Mouse (Mus musculus): ENCODE measurements around the gene Park7.

Gene Park7

GRCm38 (mm10) chr4:150872681-150873080 is 41.6 kb downstream of the Park7 start:
- no peak for DNase-seq (ENCODE audit: low spot score)

- DNase-seq (ENCODE audit: low spot score) = no peak
Observed at GRCm38 (mm10) chr4:150872139-150872651, 42.0 kb downstream of the Park7 start.

- DNase-seq (ENCODE audit: low spot score) = no peak
Observed at GRCm38 (mm10) chr4:150871392-150872138, 42.7 kb downstream of the Park7 start.

- no peak for DNase-seq (ENCODE audit: low spot score)
Observed at GRCm38 (mm10) chr4:150870963-150871391, 43.3 kb downstream of the Park7 start.

DNA sequence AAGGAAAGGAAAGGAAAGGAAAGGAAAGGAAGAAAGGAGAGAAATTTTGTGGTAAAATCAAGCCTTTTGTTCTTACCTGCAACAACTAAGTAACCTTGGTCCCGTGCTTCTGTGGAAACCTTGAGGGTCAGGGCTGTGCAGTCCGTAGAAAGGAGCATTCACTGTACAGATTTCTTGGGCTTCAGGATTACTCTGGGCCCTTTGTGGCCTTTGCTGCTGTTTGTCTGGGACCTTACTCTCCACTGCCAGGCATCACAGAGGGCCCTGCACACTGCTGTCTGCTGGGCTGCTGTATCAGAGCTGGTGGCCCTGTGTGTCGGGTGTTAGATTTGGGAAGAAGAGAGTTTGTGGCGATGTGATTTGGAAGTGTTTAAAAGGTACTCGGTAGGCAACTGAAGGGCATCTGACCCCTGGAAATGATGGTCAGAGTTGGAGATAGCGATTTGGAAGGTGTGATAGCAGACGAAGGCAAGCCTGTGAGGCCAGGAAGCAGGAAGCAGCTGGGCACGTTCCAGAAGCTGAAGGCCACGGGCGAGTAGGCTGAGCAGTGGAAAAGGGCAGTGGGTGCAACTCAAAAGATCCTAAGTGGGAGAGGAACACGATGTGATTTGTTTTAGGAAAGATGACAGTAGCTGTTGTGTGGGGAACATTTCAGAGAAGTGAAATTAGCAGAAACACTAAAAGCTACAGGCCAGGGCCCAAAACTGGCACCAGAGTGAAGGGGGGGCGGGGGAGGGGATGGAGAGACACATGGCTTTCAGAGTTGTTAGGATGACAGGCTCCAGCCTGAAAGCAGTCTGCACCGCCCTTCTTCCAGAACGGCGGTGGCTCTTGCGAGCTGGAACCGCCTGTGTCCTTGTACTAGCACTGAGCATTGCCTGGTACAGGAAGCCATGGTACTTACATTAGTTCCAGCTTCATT is 44.7 kb downstream of the Park7 start:
- no peak for DNase-seq (ENCODE audit: low spot score)

GRCm38 (mm10) chr4:150868859-150869258 is 45.4 kb downstream of the Park7 start:
- no peak for DNase-seq (ENCODE audit: low spot score)

DNA sequence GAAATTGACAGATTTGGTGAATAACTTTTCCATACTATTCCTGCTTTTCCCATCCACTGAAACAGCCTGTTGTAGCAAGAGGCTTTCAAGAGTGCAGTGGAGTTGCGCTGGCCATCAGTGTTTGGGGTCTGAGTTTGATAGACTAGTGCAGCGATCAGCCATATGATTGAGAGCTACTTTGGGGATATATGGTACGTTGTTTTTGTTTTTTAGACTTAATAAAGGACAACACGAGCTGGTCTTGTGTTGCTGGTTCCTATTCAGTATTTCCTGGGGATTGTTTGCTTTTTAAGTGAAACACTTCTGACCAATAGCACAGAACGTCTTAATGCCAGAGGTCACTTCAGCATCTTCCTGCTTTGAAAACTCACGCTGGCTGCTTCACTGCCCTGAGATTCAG is 46.1 kb downstream of the Park7 start:
- no peak for DNase-seq (ENCODE audit: low spot score)

DNA sequence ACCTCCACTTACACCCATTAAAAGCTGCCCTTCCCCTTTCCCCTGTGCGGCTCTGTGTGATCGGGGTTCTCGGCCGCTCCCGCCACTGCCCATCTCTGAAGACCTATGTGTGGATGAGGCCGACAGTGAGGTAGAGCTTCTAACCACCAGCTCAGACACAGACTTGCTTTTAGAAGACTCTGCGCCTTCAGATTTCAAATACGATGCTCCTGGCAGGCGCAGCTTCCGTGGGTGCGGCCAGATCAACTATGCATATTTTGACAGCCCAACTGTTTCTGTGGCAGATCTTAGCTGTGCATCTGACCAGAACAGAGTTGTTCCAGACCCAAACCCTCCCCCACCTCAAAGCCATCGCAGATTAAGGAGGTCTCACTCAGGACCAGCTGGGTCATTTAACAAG is 47.7 kb downstream of the Park7 start:
- DNase-seq (ENCODE audit: low spot score) = no peak

DNA sequence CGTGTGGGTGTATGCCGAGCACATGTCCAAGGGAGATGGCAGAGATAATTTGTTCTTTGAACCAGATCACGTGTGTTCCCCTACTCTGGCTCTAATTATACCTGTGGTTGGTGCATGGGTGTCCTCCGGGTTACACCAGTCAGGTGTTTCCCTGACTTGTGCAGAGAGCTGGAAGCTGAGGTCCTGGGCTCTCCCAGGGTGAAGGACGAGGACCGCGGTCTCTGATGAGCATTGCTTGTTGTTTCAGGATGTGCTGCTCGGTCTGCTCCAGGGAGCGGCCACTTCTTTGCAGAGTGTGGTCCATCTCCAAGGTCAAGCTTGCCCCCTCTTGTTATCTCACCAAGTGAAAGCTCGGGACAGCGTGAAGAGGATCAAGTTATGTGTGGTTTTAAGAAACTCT is 48.2 kb downstream of the Park7 start:
- DNase-seq (ENCODE audit: low spot score) = no peak

DNA sequence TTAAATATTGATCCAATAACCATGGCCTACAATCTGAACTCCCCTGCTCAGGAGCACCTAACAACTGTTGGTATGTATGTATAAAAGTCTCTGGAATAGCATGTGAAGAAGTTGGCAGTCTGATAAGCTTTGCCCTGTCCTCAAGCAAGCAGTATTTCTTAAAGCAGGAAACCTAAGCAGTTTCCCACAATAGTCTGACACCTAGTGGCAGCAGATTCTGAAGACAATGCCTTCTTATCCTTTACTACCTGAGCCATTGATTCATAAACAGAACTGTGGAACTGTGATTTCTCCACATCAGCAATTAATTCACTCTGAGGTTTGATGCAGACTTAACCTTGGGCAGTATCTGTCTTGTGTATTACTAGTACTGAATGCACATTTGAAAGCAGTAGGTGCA is 48.9 kb downstream of the Park7 start:
- no peak for DNase-seq (ENCODE audit: low spot score)

GRCm38 (mm10) chr4:150862626-150863375 is 51.4 kb downstream of the Park7 start:
- DNase-seq (ENCODE audit: low spot score) = no peak

- no peak for DNase-seq (ENCODE audit: low spot score)
Observed at GRCm38 (mm10) chr4:150861161-150861560, 53.1 kb downstream of the Park7 start.

- no peak for DNase-seq (ENCODE audit: low spot score)
Observed at GRCm38 (mm10) chr4:150860526-150860925, 53.7 kb downstream of the Park7 start.

GRCm38 (mm10) chr4:150855346-150855745 is 58.9 kb downstream of the Park7 start:
- DNase-seq (ENCODE audit: low spot score) = no peak

- DNase-seq (ENCODE audit: low spot score) = peak; percentile 78
Observed at GRCm38 (mm10) chr4:150854839-150855246, 59.4 kb downstream of the Park7 start.

- no peak for DNase-seq (ENCODE audit: low spot score)
Observed at GRCm38 (mm10) chr4:150853680-150854461, 60.4 kb downstream of the Park7 start, which contains the start of gene Errfi1. Errfi1 (plus strand) TSS chr4:150853919.

DNA sequence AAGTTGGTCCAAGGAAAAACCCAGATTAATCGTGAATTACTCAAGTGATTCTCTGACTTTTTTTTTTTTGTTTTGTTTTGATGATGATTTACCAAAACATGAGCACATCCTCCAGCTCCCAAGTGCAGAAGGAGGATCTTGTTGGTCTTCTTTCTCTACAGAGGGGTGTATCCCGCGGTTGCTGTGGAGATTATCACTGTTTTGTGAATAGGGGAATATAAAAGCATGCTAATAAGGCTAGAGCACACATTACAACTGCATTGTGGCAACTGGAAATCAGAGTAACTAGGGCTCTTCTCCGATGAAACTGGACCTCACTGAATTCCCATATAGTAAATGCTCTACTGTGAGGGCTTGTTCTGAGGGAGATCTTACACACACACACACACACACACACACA is 61.8 kb downstream of the Park7 start:
- no peak for DNase-seq (ENCODE audit: low spot score)

- no peak for DNase-seq (ENCODE audit: low spot score)
Observed at GRCm38 (mm10) chr4:150852045-150852444, 62.2 kb downstream of the Park7 start.

- no peak for DNase-seq (ENCODE audit: low spot score)
Observed at GRCm38 (mm10) chr4:150850893-150851292, 63.3 kb downstream of the Park7 start.

DNA sequence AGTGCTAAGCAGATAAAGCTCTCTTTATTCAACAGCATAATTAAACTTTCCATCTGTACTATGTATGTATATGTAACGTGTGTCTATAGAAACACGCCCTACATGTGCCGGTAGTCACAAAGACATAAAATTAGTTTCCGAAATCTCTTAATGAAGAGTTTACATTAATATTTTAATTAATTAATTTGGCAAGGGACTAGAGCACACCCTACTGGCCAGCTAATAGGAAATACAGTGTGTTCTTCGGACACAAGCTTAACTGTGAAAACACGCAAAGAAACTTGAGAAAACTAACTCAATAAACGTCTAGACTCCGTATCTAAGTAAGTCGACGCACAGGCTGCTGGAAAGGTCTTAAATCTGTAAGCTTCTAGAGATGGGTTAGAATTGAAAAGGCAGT is 64.3 kb downstream of the Park7 start:
- no peak for DNase-seq (ENCODE audit: low spot score)

Measured in spleen, adult 12 weeks (tissue).